Mouse (Mus musculus): ENCODE data around the gene Tead1. TPM values are rescaled to one million over a fixed set of nuclear protein-coding genes. Genes with fewer than 3 reads are reported as not detected.

Gene Tead1
- polyA plus RNA-seq, 1 experiment from 2014 or later: 3.2 TPM

DNA sequence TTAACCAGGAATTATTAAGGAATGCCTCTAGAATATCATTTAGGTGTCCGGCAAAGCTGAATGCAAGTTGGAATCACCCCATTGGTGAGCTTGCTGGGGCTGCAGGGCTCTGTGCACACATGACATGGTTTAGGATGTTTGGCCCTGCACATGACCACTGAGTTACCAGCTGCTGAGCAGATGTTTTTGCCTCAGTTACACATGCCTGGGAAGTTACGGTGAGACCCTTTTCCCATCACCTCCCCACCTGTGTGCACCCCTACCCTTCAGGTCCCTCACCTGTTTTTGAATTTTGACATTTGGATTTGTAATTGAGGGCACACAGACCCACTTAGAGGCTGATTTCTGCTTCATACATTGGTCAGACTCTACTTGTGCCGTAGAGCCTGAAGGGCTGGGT, 6.9 kb downstream of the Tead1 start:
- no peak for DNase-seq (ENCODE audit: low spot score)

DNA sequence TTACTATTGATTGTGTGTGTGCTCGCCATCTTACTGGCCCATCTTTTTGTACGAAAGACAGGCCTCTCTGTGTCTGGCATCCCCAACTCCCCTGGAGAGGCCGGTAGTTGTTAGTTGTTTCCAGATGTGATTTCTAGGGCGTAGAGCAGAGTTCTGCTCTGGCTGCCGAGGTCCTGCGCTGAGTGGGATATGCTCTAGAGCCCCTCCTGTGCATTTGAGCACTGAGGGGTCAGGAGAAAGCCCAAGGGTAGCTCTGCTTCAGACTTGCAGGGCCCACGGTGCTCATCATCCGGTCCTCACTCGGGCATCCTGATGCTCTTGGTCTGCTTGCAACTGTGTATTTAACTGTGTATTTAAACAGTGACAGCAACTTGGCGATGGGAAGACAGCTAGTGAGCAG, 7.5 kb downstream of the Tead1 start:
- DNase-seq (ENCODE audit: low spot score): no peak

DNA sequence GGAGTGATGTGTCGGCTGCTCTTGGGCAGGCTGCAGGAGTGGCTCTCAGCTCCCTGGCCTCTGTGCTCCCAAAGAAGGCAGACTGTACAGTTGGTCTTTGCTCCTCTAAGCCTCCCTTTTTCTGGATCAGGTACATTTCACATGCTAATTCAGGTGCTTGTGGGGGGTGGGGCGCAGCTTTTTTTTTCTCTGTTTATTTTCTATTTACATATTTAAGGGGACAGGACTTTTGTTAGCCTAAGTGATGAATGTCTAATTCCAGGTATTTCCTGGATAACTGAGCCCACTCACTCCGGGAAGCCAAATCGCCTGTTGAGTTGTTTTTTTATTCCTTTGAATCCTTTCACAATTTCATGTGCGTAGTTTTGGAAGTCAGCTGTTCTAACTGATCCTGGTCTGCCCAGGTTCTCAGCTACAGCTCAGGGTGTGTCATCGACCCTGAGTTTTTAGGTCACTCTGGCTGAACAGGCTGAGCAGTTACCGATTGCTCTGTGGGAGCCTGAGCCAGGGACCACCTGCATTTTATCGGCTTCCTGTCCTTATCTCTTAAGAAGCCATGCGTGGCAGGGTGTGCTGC, 9.4 kb downstream of the Tead1 start:
- DNase-seq (ENCODE audit: low spot score): no peak

DNA sequence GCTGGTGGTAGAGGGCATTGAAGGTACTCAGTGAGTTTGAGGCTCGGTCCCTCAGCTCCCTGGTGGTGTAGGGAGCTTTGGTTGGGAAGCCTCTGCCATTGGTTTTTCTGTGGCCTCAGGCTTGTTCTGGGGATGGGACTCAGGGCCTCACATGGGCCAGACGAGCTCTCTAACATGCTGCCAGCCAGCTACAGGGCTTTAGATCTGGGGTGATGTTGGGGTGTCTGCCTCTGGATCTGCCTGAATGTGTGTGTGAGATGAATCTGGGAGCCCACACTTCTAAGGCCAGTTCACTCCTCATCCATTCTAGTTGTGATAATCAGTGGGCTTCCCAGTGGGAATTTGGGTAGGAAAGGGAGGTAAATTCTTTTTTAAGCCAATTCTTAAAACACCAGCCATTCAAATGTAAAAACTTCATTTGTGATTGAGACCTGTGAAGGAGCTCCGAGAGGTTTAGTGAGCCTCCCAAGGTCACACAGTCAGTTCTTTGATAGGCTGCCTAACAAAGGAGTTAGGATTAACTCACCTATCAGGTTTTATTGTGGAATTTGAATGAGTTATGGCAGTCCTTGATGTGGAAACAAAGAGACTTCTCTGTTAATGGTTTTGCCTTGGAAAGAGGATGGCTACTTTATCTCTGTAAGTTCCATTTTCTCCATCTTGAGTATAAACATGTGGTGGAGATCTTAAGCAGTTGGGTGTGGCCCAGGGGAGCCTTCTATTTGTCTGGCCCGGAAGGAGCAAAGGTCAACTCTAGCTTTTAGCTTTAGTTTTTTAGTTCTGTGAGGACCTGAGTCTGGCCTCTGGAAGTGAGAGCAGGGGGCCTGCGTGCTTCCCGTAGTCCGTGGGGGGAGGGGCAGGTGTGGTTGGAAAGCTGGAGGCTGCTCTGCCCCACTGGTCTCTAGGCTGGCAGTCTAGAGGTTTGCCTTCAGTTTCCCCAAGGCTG, 12.0 kb downstream of the Tead1 start:
- DNase-seq (ENCODE audit: low spot score): no peak

DNA sequence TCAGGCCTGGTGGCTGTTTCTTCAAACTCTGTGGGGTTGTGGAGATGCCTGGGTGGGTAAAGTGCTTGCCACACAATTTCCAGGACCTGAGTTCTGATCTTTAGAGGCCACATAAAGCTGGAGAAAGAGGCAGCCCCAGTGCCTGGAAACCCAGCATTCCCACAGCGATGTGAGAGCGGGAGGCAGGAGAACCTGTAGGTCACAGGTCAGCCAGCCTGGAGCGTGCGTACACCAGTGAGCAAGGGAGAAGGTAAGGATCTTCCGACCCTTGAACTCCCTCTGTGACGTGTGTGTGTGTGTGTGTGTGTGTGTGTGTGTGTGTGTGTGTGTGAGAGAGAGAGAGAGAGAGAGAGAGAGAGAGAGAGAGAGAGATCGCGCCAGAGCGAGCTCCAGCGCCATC, 14.4 kb downstream of the Tead1 start:
- DNase-seq (ENCODE audit: low spot score): no peak

- no peak for DNase-seq (ENCODE audit: low spot score)
Observed at GRCm38 (mm10) chr7:112696777-112697161, 17.7 kb downstream of the Tead1 start.

DNA sequence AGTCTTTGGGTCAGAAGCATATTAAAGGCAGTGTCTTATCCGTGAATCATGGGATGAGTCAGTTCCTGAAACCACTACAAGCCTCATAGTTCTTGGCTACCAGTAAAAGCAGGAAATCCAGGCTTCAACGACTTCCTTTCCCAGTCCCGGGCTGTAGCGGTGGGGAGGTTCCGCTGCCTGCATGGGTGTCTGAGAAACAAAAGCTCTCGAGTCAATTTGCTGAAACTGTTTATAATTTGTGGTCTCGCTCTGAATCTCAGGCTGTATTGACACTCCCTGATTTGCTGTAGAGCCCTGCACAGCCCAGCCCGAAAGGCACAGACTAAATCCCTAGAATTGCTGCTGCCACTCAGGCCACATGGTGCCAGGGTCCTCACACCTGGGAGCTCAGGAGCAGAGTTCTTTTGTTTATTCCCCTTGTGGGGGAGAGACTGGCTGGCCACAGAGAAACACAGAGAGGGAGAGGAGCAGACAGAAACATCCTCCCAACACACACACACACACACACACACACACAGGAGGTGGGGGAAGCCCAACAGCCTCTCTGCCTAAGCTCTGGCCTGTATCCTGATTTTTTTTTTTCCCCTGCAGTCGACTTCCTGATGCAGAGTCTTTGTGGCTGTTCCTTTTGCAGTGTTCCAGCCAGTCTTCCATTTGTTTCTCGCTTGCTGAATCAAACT, 18.2 kb downstream of the Tead1 start:
- DNase-seq (ENCODE audit: low spot score): no peak

DNA sequence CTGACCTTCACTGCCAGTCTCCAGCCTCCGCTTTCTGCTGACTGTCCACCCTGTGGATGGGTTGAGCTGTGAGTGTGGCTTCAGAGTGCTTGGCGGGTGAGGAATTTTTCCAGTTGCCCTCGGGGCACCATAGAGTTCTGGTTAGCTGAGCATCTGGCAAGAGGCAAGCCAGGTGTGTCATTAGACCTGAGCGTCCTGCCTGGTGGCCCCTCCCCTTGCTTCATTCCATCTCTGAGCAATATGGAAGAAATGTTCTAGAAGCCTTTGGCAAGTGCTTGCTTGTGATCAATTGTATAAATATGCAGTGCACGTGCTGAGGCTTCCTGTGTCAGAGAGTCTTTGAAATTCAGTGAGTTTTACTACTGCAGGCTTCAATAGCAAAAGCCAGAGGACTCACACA, 21.0 kb downstream of the Tead1 start:
- no peak for DNase-seq (ENCODE audit: low spot score)

DNA sequence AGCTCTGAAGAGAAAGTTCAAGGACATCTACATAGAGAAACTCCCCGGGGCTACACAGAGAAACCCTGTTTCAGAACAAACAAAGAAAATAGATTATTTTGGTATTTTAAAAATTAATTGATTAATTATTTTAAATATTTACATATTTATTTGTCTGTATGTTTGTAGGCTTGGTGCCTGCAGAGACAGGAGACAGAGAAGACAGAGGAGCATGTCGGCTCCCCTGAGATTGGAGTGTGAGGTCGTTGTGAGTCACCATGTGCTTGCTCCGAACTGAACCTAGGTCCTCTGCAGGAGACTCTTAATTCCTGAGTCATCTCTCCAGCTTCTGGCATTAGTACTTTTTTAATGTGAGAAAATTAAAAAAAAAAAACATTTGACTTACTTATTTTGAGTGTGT, 24.2 kb downstream of the Tead1 start:
- DNase-seq (ENCODE audit: low spot score): no peak

DNA sequence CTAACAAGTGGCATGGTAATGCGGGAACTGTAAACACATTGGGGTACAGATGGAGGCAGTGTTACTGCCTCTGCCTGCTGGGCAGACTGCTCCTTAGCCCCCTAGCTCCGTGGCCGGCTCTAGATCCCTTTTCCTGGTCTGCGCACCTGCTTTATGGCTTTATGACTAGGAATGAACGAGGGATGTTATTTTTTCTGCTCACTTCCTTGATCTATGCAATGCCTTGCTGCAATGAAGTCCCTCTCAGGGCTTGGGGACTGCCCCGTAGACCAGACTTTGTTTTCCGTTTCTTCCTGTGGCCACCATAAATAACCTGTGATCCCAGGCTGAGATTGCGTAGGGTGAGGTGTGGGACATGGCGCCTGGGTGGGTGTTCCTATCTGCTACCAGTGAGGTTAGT, 26.8 kb downstream of the Tead1 start:
- no peak for DNase-seq (ENCODE audit: low spot score)

DNA sequence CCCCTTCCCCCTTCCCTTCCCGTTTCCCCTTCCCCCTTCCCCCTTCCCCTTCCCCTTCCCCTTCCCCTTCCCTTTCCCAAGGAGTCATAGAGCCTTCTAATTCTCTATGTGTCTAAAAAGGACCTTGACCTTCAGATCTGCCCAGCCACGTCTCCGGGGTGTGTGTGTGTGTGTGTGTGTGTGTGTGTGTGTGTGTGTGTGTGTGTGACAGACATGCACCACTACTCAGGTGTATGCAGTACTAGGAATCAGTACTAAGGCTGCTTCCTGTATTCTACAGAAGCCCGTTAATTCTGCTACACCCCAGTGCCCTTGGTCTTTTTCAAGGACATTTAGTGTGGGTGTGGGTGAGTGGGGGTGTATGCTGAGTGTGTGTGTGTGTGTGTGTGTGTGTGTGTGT, 27.6 kb downstream of the Tead1 start:
- no peak for DNase-seq (ENCODE audit: low spot score)

GRCm38 (mm10) chr7:112710409-112711107, 31.4 kb downstream of the Tead1 start:
- no peak for DNase-seq (ENCODE audit: low spot score)

GRCm38 (mm10) chr7:112711977-112712376, 32.9 kb downstream of the Tead1 start:
- no peak for DNase-seq (ENCODE audit: low spot score)

DNA sequence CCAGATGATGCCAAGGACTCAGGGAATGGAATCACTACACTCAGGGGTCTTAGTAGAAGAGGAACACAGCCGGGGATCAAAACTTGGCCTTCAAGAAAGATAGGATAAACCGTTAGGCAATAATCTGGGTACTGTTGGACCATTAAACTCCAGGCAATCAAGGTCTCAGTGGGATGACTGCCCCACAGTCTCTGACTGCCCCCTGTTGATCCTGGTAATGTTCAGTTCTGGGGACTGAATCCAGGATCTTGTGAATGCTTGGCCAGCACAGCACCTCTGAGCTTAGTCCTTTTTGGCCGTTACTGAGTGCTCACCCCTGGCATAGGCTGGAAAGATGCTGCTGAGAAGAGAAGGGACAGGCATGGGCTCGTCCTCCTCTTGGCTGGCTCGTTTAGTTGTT, 34.4 kb downstream of the Tead1 start:
- DNase-seq (ENCODE audit: low spot score): no peak

DNA sequence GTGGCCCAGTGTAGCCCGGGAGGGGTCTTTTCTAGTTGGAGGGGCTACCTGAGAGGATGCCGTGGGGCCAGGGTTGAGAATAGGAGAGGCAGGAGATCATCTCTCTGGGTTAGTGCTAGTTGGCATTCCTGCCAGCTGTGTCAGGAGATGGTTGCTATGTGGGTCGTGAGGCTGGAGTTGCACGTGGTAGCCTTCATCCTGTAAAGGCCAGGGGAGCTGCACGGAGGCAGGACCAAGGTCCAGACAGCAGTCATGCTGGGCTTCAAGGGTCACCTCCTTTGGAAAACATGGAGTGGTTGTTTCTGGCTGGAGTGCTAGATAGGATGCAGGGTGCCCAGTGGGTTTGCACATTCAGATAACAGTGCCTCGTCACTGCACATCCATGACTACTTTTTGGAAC, 35.7 kb downstream of the Tead1 start:
- DNase-seq (ENCODE audit: low spot score): no peak

GRCm38 (mm10) chr7:112716701-112717100, 37.6 kb downstream of the Tead1 start:
- DNase-seq (ENCODE audit: low spot score): no peak

GRCm38 (mm10) chr7:112717676-112718075, 38.6 kb downstream of the Tead1 start:
- no peak for DNase-seq (ENCODE audit: low spot score)

- no peak for DNase-seq (ENCODE audit: low spot score)
Observed at GRCm38 (mm10) chr7:112719394-112720142, 40.5 kb downstream of the Tead1 start.

- DNase-seq (ENCODE audit: low spot score): no peak
Observed at GRCm38 (mm10) chr7:112720143-112720988, 41.2 kb downstream of the Tead1 start.

DNA sequence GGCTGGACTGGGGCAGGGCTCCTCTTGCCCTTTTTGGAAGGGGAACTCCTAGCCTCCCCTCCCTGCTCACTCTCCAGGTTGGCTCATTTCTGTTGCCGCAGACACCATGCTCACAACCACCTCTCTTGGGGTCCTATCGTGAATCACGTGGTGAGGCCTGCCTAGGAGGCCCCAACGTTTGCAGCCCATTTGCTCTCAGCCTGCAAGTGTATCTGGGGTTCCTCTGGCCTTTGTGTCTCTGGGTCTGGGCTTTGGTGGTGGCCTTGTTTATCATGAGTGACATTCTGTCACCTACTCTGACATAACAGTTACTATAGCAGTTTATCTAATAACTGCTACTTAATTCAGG, 41.8 kb downstream of the Tead1 start:
- DNase-seq (ENCODE audit: low spot score): no peak
